21 mouse cellular contexts compared by ENCODE assay signal in the genomic region with DNA sequence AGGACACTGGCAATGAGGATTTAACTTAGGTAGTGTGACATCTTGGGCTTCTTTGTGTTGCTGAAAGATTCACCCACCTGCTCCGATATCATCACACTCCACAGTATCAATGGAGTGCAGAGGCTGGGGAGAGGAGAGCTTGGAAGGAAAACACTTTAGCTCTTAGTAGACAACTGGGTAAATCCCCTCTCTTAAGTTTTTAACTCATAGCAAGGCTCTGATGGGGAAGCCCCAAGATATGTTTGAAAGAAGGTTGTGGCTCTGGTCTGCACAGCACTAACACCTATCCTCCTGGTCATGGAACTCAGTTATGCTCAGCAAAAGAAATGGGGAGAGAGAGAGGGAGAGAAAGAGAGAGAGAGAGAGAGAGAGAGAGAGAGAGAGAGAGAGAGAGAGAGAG. TPM values are rescaled to one million over a fixed set of nuclear protein-coding genes. Genes with fewer than 3 reads are reported as not detected.
A peak's percentile ranks its signal among the peaks of the same experiment; 100 is the strongest.
DNase-seq lines count a peak whose midpoint lies in the region; TF ChIP-seq lines count a peak whose summit lies in the region.
"Had no signal": no experiment of that assay in that cellular context is flagged by ENCODE, and none has a peak within 500 bp of the region (broad histone marks: within the 10 kb centered on the region; RNA-seq: fewer than 3 reads in every experiment).

No protein-coding gene starts in this region.

- no peaks in the 10 kb centered on the region for H3K27me3 ChIP-seq in CH12.LX (replicated peaks)

- TF ChIP-seq POLR2A in CH12.LX (IDR thresholded peaks at IDR 0.05; ENCODE audit: low read depth, low read length), result no peak

- in situ Hi-C loops in CH12.LX (cut with MboI; ENCODE audit: low pct_ligation_motif_present, low pct_unique_long_range_greater_than_20kb, low sequenced_read_pairs), result loop anchor here (10.0 to 25.0 kb wide), 2 partner anchors 125 to 302 kb away; no protein-coding TSS in a partner anchor

- H3K4me3 ChIP-seq in CH12.LX (replicated peaks in 1 of 3; ENCODE audit: low read depth in 2 of 3, low read length in 2 of 3, poor library complexity in 1 of 3), result no peak overlapping the region

- H3K27ac ChIP-seq in CH12.LX (ENCODE audit: insufficient read depth, low read depth), result peak overlapping the region; percentile 95

- peak; percentile 41 for DNase-seq in CH12.LX (ENCODE audit: extremely low read depth)
- no peak for DNase-seq in kidney, adult 18-20 months
- DNase-seq: adrenal gland, adult 2 months; adrenal gland, adult 8-10 months; adrenal gland, postnatal 10 days; adrenal gland, postnatal 14 days; adrenal gland, postnatal 25 days; adrenal gland, postnatal 36 days; B cell, adult 2 months; cerebellum, adult 11 months; cerebellum, adult 11-12 months; cerebellum, adult 18-20 months; cerebellum, adult 2 months; cerebellum, adult 8-10 months had no signal

- H3K4me1 ChIP-seq in CH12.LX (ENCODE audit: control insufficient read depth in 1 of 2, insufficient read depth in 2 of 2), result peaks cover 54 to 91% of the 10 kb centered on the region in 2 experiments

- no peaks in the 10 kb centered on the region for H3K79me2 ChIP-seq in CH12.LX (replicated peaks; ENCODE audit: control insufficient read depth, extremely low read depth, insufficient read depth, poor library complexity, severe bottlenecking)

- no peak overlapping the region for H3K9ac ChIP-seq in CH12.LX (ENCODE audit: insufficient read depth, low read depth)

- dilution Hi-C loops in CH12.LX (cut with MboI; ENCODE audit: extremely low pct_ligation_motif_present, extremely low pct_unique_long_range_greater_than_20kb, low sequenced_read_pairs), result no loop called here

- TF ChIP-seq EP300 in CH12.LX (IDR thresholded peaks at IDR 0.05; ENCODE audit: low read length), result peak; percentile 56; the same call in 1 of the 2 replicates

- H3K4me2 ChIP-seq in CH12.LX (ENCODE audit: insufficient read depth, low read depth, poor library complexity, severe bottlenecking), result peak overlapping the region; percentile 45

- TF ChIP-seq RAD21 in CH12.LX (IDR thresholded peaks at IDR 0.05; ENCODE audit: low read depth, low read length), result no peak

- TF ChIP-seq CTCF in CH12.LX (conservative IDR thresholded peaks at IDR 0.05 in 1 of 2, IDR thresholded peaks at IDR 0.05 in 1 of 2; ENCODE audit: low read depth in 2 of 2, low read length in 2 of 2), result no peak

- no peaks in the 10 kb centered on the region for H3K36me3 ChIP-seq in CH12.LX (replicated peaks in 1 of 2; ENCODE audit: control insufficient read depth in 1 of 2, insufficient read depth in 1 of 2, low read length in 1 of 2)
- H3K36me3 ChIP-seq: G1E had no signal

- H3K9me3 ChIP-seq in CH12.LX (replicated peaks; ENCODE audit: low read length), result no peaks in the 10 kb centered on the region

TF ChIP-seq in CH12.LX, 34 proteins besides CTCF, POLR2A, EP300 and RAD21:
- TF ChIP-seq BHLHE40 (IDR thresholded peaks at IDR 0.05; ENCODE audit: low read depth, low read length) (0 out of 2 replicates have a peak, but pooled peaks have one; percentile 15), RCOR1 (conservative IDR thresholded peaks at IDR 0.05; ENCODE audit: low read depth, low read length) (peak; percentile 57; the same call in 1 of the 2 replicates), MEF2A (IDR thresholded peaks at IDR 0.05; ENCODE audit: borderline replicate concordance, low read depth, low read length) (no peak), TCF12 (IDR thresholded peaks at IDR 0.05; ENCODE audit: low read depth, low read length) (0 out of 2 replicates have a peak, but pooled peaks have one; percentile 23), IRF4 (IDR thresholded peaks at IDR 0.05; ENCODE audit: low read depth, low read length) (peak; percentile 54; the same call in 1 of the 2 replicates)

RNA-seq across cellular contexts. Expression of a gene that starts 32.2 kb away (rescaled TPM):
- total RNA-seq in CH12.LX (2012; rRNA removed) (0.17 and 0.76 TPM in 2 replicates), CH12.LX (2014; rRNA removed) (0.15 and 0.19 TPM in 2 replicates)
- polyA plus RNA-seq in CH12.LX (2012; ENCODE audit: insufficient read length, low read depth), result 0.59 and 0.79 TPM in 2 replicates
- total RNA-seq: adrenal gland, adult 18-20 months; adrenal gland, adult 2 months; adrenal gland, adult 8-10 months; adrenal gland, postnatal 25 days; ES-E14; MEL had no signal
- polyA plus RNA-seq: activated CD4-positive, CD25-positive, alpha-beta regulatory T cell, adult 4 months; adrenal gland, adult 2 months; C2C12; cerebellum, adult 2 months; G1E; Patski had no signal
